Mouse (Mus musculus) embryo, embryonic 10 days (tissue): ENCODE measurements around the gene Etnppl.

Source experiments
- DNase-seq: peaks from one replicate; pipeline ENCODE4 v3.0.0-alpha.2; 2015; ENCODE audit warnings: low spot score

Gene Etnppl

DNA sequence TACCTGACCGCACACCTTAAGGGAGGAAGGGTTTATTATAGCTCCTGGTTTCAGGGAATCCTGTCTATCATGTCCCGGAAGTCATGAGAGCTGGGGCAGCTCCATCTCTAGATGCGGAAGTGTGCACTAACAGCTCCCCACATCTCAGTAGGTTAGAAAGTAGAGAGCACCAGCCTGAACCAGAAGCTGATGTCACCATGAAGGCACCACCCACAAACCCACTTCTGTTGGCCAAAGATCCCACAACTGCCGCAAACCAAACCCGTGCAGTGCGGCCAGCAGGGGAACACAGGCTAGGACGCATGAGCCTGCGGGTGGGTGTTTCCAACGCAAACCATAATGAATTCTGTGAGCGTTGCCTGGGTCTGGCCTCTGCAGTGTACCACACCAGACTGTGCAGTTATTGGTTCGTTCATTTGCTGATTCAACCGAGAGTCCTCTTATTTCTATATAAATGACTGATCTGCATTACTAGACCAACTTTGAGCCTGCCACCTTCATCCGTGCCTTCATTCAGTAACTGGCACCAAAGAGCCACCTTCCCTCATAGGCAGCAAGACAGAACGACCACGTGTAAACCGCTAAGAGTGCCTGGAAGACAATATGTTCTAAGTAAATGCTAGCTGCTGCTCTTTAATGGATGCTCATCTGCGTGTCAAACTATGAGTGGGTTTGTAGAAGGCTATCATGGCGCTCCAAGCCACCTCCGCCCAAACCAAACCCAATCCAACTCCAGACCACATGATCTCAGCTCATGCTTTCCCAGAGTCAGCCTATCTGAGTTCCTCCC is 60.6 kb downstream of the Etnppl start:
- DNase-seq, result no peak

GRCm38 (mm10) chr3:130681226-130681625 is 64.0 kb downstream of the Etnppl start:
- no peak for DNase-seq

DNA sequence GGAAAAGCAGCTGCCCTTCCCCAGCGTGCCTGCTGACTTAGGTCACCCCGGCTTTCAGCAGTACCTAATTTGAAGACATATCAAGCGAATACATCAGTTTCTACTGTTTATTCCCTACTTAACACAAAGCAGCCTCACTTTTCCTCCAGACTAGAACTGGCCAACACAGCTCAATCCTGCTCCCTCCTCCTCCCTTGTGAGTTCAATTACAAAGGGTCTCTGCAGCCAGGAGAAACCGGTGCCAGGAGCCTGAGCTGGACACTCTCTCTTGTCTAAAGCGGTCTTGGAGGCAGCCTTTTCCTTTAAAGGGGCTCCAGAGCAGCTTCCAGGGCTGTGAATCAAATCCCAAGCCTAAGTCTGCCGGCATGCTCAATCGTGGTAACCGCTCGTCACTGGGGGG is 64.9 kb downstream of the Etnppl start:
- no peak for DNase-seq

- no peak for DNase-seq
Observed at GRCm38 (mm10) chr3:130683836-130684235, 66.6 kb downstream of the Etnppl start.

DNA sequence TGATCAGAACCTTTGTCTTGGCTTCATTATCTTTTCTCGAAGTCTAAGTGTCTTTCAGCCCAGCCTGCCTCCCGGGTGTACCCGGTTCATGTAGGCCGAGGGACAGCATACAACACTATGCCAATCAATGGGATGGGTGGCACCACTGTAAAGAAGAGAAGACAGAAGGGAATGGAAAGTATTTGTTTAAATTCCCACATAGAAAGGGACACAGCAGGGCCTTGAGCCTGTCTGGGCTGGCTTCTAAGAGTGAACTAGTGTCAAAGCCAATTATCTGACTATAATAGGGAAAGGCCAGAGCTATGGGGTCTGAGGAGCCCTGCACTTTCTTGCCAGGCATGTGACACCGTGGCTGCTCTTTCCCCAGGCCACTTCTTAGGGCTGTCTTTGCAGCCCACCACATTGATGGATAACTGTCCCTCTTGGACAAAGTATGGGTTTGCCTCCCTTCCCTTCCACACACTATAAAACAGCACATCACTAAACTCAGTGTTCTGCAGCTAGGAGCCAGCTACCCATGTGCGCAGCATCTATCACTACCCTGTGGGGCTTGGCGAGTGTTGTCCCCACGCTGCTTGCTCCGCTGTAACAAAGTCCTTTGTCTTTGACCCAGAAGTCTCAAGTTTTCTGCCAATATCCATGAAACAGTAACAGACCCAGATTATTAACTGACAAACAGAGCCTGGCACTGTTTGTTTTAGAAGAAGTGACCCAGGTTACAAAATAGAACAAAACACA is 67.2 kb downstream of the Etnppl start:
- DNase-seq, result no peak

GRCm38 (mm10) chr3:130685014-130685366 is 67.7 kb downstream of the Etnppl start:
- DNase-seq, result no peak

GRCm38 (mm10) chr3:130687051-130687450 is 69.8 kb downstream of the Etnppl start:
- DNase-seq, result no peak
